Comparison of ENCODE assay signal across 12 mouse cellular contexts in genomic region chr12:75369418-75369851, GRCm38 (mm10). TPM values are rescaled to one million over a fixed set of nuclear protein-coding genes. Genes with fewer than 3 reads are reported as not detected.
DNase-seq lines count a peak whose midpoint lies in the region; ATAC-seq and TF ChIP-seq lines count a peak whose summit lies in the region.
"Had no signal": no experiment of that assay in that cellular context is flagged by ENCODE, and none has a peak within 500 bp of the region (broad histone marks: within the 10 kb centered on the region; RNA-seq: fewer than 3 reads in every experiment).

No protein-coding gene starts in this region.

- no peak overlapping the region for H3K27ac ChIP-seq in hindbrain, postnatal 0 days
- H3K27ac ChIP-seq: kidney, postnatal 0 days had no signal

- WGBS in hindbrain, postnatal 0 days = 70% methylated on average over 2 of the region's 2 CpGs

- H3K4me2 ChIP-seq in hindbrain, postnatal 0 days (ENCODE audit: low read depth, low read length) = no peak overlapping the region

- H3K4me3 ChIP-seq in hindbrain, postnatal 0 days (ENCODE audit: low read length) = no peak overlapping the region

- no peak for TF ChIP-seq CTCF in hindbrain, postnatal 0 days (IDR thresholded peaks at IDR 0.05; ENCODE audit: low read depth)

- H3K36me3 ChIP-seq in hindbrain, postnatal 0 days (ENCODE audit: insufficient read depth, low read length) = no peaks in the 10 kb centered on the region

- H3K4me1 ChIP-seq in hindbrain, postnatal 0 days (ENCODE audit: insufficient read depth, low read length) = no peaks in the 10 kb centered on the region

- no peaks in the 10 kb centered on the region for H3K9me3 ChIP-seq in hindbrain, postnatal 0 days (ENCODE audit: low read length)

- DNase-seq in gastrocnemius, postnatal 25 days = peak; percentile 54
- no peak for DNase-seq in gastrocnemius, postnatal 4 days (ENCODE audit: low spot score in 2 of 2)
- peak; percentile 65 for DNase-seq in 3T3-L1 (ENCODE audit: low read depth, low spot score)
- peak; percentile 75 for DNase-seq in heart, adult 8-10 months (ENCODE audit: low spot score)
- DNase-seq in kidney, postnatal 25 days = peak; percentile 33 to 63
- DNase-seq in natural killer cell, adult 2 months (ENCODE audit: low spot score in 2 of 2) = no peak
- no peak for DNase-seq in hindbrain, postnatal 0 days (ENCODE audit: low spot score)
- DNase-seq: cerebellum, adult 11 months; thymus, adult 18-20 months had no signal

- H3K9ac ChIP-seq in hindbrain, postnatal 0 days (replicated peaks; ENCODE audit: low read length) = no peak overlapping the region

- no peaks in the 10 kb centered on the region for H3K27me3 ChIP-seq in hindbrain, postnatal 0 days (ENCODE audit: insufficient read depth, low read length)

- ATAC-seq in frontal cortex, adult (ENCODE audit: low TSS enrichment) = no peak
- no peak for ATAC-seq in hindbrain, postnatal 0 days

RNA-seq across cellular contexts. Expression of gene Gphb5, which starts 47.1 kb away (rescaled TPM):
- not detected for total RNA-seq in gastrocnemius, postnatal 25 days (2021)
- total RNA-seq in gastrocnemius, postnatal 4 days (2021) = not detected
- not detected for total RNA-seq in heart, adult 8-10 months (2022)
- not detected in 2 replicates for total RNA-seq in hindbrain, postnatal 0 days (2014; rRNA removed)
- polyA plus RNA-seq in hindbrain, postnatal 0 days (2015; fragmentation: Nextera tagmentation; extraction: Ambion mirVana) = not detected in 2 replicates
- polyA plus RNA-seq: embryonic facial prominence, embryonic 11.5 days; kidney, postnatal 0 days had no signal

Comparison
In these comparisons a context has a peak if more than half of its experiments do, and no peak if none do; other contexts are left out.
1. DNase-seq: peak in gastrocnemius, postnatal 25 days (single experiment), 3T3-L1 (single experiment), heart, adult 8-10 months (single experiment) and kidney, postnatal 25 days (2 of 2); none in gastrocnemius, postnatal 4 days (0 of 2), natural killer cell, adult 2 months (0 of 2) and hindbrain, postnatal 0 days (single experiment).